Mouse (Mus musculus) stomach, embryonic 16.5 days (tissue): ENCODE data around the gene Shisa2. TPM values are rescaled to one million over a fixed set of nuclear protein-coding genes. Genes with fewer than 3 reads are reported as not detected.

ENCODE experiments used
- ATAC-seq: fragments of 200-750 bp; cut with Nextera tagmentation; 2 replicates; pipeline ENCODE4 v1.8.0; 2017; ENCODE audit warnings: moderate number of reproducible peaks, moderate TSS enrichment; ENCODE audit not compliant: insufficient read depth, low FRiP score
- H3K27ac ChIP-seq: fragments of 300-500 bp; sonication (generic); 2 replicates; pipeline ENCODE4 v1.5.1; 2014; ENCODE audit warnings: low read length
- H3K27me3 ChIP-seq: fragments of 300-500 bp; sonication (generic); 2 replicates; pipeline ENCODE4 v1.6.1; 2014; ENCODE audit warnings: low read length, control low read depth, mixed read lengths; ENCODE audit not compliant: control insufficient read depth, insufficient read depth
- H3K36me3 ChIP-seq: fragments of 300-500 bp; sonication (generic); 2 replicates; pipeline ENCODE4 v1.6.1; 2014; ENCODE audit warnings: low read length; ENCODE audit not compliant: control insufficient read depth, insufficient read depth
- H3K4me1 ChIP-seq: fragments of 300-500 bp; sonication (generic); 2 replicates; pipeline ENCODE4 v1.6.1; 2014; ENCODE audit warnings: low read length, control low read depth, mixed read lengths; ENCODE audit not compliant: control insufficient read depth, insufficient read depth
- H3K4me2 ChIP-seq: fragments of 300-500 bp; sonication (generic); 2 replicates; pipeline ENCODE4 v1.6.1; 2014; ENCODE audit warnings: low read depth, low read length, mixed read lengths
- H3K4me3 ChIP-seq: fragments of 300-500 bp; sonication (generic); replicated peaks from 2 replicates; pipeline ENCODE4 v1.5.1; 2014; ENCODE audit warnings: mild to moderate bottlenecking, low read length
- H3K9ac ChIP-seq: fragments of 300-500 bp; sonication (generic); 2 replicates; pipeline ENCODE4 v1.6.1; 2014; ENCODE audit warnings: low read length
- H3K9me3 ChIP-seq: fragments of 300-500 bp; sonication (generic); replicated peaks from 2 replicates; pipeline ENCODE4 v1.6.1; 2016; ENCODE audit warnings: low read length, control low read depth; ENCODE audit not compliant: control insufficient read depth
- WGBS: fragments of 180-500 bp; shearing (Covaris S2); extraction: QIAGEN DNeasy Blood & Tissue Kit; methylation state at CpG from one replicate; pipeline ENCODE4 v1.1.7; 2014; 5-methylcytosine and 5-hydroxymethylcytosine counted together
- polyA plus RNA-seq: library from polyadenylated mRNA; unstranded; fragments of >200 nt; fragmentation: Nextera tagmentation; extraction: Ambion mirVana; gene quantifications from 2 replicates; pipeline ENCODE4 v1.2.1, GENCODE M21; 2015

Gene Shisa2
- polyA plus RNA-seq, 1 experiment from 2014 or later, result 5.4 TPM

- 30% methylated on average over 8 of the region's 8 CpGs for WGBS
- Histone ChIP-seq H3K4me1 (peaks cover 7% of the 10 kb centered on the region; the same call in 1 of the 2 replicates), H3K9me3 (no peaks in the 10 kb centered on the region), H3K27me3 (peaks cover 8% of the 10 kb centered on the region; the same call in 1 of the 2 replicates), H3K9ac (peak overlapping the region; percentile 73), H3K4me3 (peak overlapping the region; percentile 64), H3K4me2 (peak overlapping the region; percentile 79), H3K36me3 (no peaks in the 10 kb centered on the region), H3K27ac (no peak overlapping the region)
- ATAC-seq, result no peak
These were observed 1.6 kb downstream of the Shisa2 start for GRCm38 (mm10) chr14:59626711-59627110.

DNA sequence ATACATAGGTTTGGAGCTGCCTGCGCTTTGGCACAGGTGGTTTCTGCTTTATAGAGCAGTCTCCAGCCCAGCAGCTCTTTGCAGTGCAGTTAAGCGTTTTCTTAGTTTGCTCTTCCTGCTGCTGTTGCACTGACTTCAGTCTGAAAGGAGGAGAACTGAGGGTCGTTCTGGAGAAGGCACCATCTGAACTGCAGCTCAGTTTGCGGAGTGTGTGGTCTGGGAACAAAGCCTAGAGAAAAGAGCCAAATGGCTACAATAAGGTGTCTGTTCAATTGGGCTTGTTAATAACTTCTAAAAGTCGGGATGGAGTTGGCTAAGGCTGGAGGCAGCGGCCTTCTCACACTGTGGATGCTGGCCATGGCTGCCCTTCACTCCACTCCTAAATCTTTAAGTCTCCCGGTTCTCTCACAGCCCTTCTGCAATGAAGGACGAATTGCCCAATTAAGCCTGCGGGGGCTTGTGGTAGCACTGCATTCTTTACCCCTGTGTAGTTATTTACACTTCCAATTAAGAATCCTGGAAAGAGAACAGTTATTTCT, 2.1 kb downstream of the Shisa2 start:
- H3K4me2 ChIP-seq, result peak overlapping the region; percentile 79
- H3K9ac ChIP-seq, result peak overlapping the region; percentile 56; the same call in 1 of the 2 replicates
- no peaks in the 10 kb centered on the region for H3K36me3 ChIP-seq
- peaks cover 7% of the 10 kb centered on the region; the same call in 1 of the 2 replicates for H3K4me1 ChIP-seq
- ATAC-seq, result no peak
- H3K27ac ChIP-seq, result no peak overlapping the region
- WGBS, result 39% methylated on average over 9 of the region's 9 CpGs
- H3K4me3 ChIP-seq, result peak overlapping the region; percentile 64
- peaks cover 7% of the 10 kb centered on the region; the same call in 1 of the 2 replicates for H3K27me3 ChIP-seq
- no peaks in the 10 kb centered on the region for H3K9me3 ChIP-seq

DNA sequence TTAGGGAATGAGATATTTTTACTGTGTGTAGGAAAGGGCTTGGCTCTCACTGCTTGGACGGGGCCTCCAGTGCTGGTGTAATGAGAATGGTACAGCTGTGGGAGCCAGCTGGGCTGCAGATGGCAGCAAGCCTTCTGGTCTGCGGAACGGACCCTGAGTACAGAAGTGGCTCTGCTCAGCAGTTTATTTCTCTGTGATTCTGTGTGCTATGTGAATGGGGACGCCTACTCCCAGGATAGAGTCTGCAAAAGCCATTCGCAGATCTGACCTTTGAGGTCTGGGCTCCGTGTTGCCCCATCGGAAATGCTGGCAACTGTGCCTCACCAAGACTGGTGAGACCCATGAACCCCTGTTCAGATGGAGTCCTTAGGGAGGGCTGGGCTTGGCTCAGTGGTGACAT, 2.7 kb downstream of the Shisa2 start:
- 0 out of 2 replicates have a peak, but pooled peaks cover 1% of the 10 kb centered on the region for H3K27me3 ChIP-seq
- no peak overlapping the region for H3K27ac ChIP-seq
- no peaks in the 10 kb centered on the region for H3K9me3 ChIP-seq
- H3K4me1 ChIP-seq, result peaks cover 7% of the 10 kb centered on the region; the same call in 1 of the 2 replicates
- 34% methylated on average over 7 of the region's 7 CpGs for WGBS
- 0 out of 2 replicates have a peak overlapping the region, but pooled peaks have one; percentile 36 for H3K9ac ChIP-seq
- peak overlapping the region; percentile 64 for H3K4me3 ChIP-seq
- ATAC-seq, result no peak
- peak overlapping the region; percentile 79 for H3K4me2 ChIP-seq
- H3K36me3 ChIP-seq, result no peaks in the 10 kb centered on the region

DNA sequence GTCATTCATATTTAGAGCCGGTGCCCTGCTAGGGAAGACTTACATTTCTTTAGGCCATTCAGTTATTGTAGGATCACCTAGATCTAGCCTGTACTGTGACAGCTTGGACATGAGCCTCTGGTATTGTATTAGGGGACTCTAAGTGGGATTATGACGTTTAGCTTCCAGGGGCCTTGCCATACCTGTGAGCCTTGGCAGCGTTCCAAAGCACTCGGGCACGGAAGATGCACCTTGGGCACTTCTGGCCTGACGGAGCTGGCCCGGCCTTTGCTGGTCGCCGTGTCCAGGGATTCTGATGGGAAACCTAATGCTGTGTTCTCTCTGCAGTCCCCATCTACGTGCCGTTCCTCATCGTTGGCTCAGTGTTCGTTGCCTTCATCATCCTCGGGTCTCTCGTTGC, 4.2 kb downstream of the Shisa2 start:
- no peak overlapping the region for H3K9ac ChIP-seq
- H3K36me3 ChIP-seq, result no peaks in the 10 kb centered on the region
- no peak overlapping the region for H3K4me3 ChIP-seq
- no peaks in the 10 kb centered on the region for H3K27me3 ChIP-seq
- no peaks in the 10 kb centered on the region for H3K9me3 ChIP-seq
- H3K4me2 ChIP-seq, result no peak overlapping the region
- no peak for ATAC-seq
- H3K4me1 ChIP-seq, result peaks cover 7% of the 10 kb centered on the region; the same call in 1 of the 2 replicates
- 91% methylated on average over 15 of the region's 15 CpGs for WGBS
- H3K27ac ChIP-seq, result no peak overlapping the region

DNA sequence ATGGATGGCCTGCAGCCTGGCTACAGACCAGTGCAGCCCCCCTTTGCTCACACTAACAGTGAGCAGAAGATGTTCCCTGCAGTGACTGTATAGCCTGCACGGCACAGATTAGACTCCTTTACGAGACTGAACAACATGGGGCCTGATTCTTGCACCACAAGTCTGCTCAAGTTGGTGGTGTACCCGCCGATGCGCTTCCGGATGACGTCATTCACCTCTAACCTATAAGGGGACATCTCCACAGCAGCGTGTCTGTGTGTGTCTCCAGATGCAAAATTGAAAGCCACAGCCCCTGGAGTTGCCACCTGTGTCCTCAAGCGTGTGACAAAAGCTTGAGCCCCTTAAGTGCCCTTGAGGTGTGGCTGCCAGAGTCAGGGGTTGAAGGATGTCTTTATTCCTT, 5.0 kb downstream of the Shisa2 start:
- H3K36me3 ChIP-seq, result no peaks in the 10 kb centered on the region
- H3K9me3 ChIP-seq, result no peaks in the 10 kb centered on the region
- no peak overlapping the region for H3K4me2 ChIP-seq
- H3K27ac ChIP-seq, result no peak overlapping the region
- H3K4me1 ChIP-seq, result peaks cover 7% of the 10 kb centered on the region; the same call in 1 of the 2 replicates
- no peak overlapping the region for H3K9ac ChIP-seq
- no peak for ATAC-seq
- no peaks in the 10 kb centered on the region for H3K27me3 ChIP-seq
- H3K4me3 ChIP-seq, result no peak overlapping the region
- 92% methylated on average over 9 of the region's 9 CpGs for WGBS

GRCm38 (mm10) chr14:59632067-59632466, 7.0 kb downstream of the Shisa2 start:
- Histone ChIP-seq H3K27me3 (no peaks in the 10 kb centered on the region), H3K9me3 (no peaks in the 10 kb centered on the region), H3K27ac (no peak overlapping the region), H3K4me1 (no peaks in the 10 kb centered on the region), H3K4me3 (no peak overlapping the region), H3K9ac (no peak overlapping the region), H3K36me3 (no peaks in the 10 kb centered on the region), H3K4me2 (no peak overlapping the region)
- no peak for ATAC-seq
- WGBS, result 88% methylated on average over 6 of the region's 6 CpGs

DNA sequence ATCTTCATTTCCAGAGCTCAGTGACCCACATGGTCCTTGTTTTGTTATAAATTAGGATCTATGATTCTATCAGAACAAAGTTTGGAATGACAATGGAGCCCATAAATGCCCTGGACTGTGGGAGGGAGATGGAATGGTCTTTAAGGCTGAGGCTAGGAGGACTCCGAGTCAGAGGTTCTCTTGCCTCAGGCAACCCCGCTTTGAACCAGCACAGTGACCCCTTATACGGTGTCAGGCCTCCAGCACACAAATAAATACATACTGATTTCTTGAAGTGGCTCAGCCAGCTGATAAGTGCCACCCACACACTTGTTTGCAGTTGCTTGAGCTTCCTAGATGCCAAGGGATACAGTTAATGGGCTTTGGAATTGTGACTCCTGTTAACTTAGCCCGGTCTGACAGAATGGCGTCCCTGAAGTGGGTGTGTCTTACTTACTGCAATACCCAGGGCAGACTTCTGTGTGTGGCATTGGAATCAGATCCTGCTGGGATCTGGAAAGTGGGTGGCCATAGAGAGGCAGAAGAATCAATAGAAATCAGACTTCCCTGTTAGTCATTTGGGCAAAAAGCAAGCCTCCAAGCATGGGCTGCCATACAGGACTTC, 8.3 kb downstream of the Shisa2 start:
- H3K27ac ChIP-seq, result no peak overlapping the region
- H3K36me3 ChIP-seq, result no peaks in the 10 kb centered on the region
- no peaks in the 10 kb centered on the region for H3K9me3 ChIP-seq
- WGBS, result 76% methylated on average over 5 of the region's 5 CpGs
- no peaks in the 10 kb centered on the region for H3K27me3 ChIP-seq
- H3K4me1 ChIP-seq, result no peaks in the 10 kb centered on the region
- H3K4me3 ChIP-seq, result no peak overlapping the region
- H3K9ac ChIP-seq, result no peak overlapping the region
- ATAC-seq, result no peak
- H3K4me2 ChIP-seq, result no peak overlapping the region

DNA sequence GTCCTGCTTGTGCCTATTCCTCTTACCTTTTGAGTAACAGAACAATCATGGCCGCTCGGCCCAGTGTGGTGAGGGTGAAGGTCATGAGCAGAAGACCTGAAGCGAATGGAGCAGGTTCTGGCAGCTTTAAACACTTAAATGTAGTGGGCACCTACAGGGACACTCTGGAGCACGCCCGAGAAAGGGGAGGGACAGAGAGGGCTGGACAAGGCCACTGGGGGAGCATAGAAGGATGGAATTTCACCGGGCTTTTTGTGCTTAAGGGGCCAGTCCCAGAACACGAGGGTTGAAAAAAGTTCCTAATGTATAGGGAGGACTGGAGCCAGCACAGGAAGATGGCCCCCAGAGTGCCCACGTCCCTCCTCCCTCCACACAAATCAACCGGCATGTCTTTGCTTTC, 8.9 kb downstream of the Shisa2 start:
- ATAC-seq, result no peak
- H3K27me3 ChIP-seq, result no peaks in the 10 kb centered on the region
- 82% methylated on average over 9 of the region's 9 CpGs for WGBS

GRCm38 (mm10) chr14:59638906-59639703, 14.0 kb downstream of the Shisa2 start:
- Histone ChIP-seq H3K4me2 (no peak overlapping the region), H3K4me1 (peaks cover 11% of the 10 kb centered on the region; the same call in 1 of the 2 replicates), H3K36me3 (no peaks in the 10 kb centered on the region), H3K27me3 (no peaks in the 10 kb centered on the region), H3K4me3 (no peak overlapping the region), H3K27ac (peak overlapping the region; percentile 17; the same call in 1 of the 2 replicates), H3K9ac (no peak overlapping the region), H3K9me3 (no peaks in the 10 kb centered on the region)
- peak; percentile 37; the same call in 1 of the 2 replicates for ATAC-seq
- 29% methylated on average over 7 of the region's 7 CpGs for WGBS

More for the DNA sequence above, 8.9 kb downstream of the Shisa2 start:
- H3K4me1 ChIP-seq, result no peaks in the 10 kb centered on the region; the same call in 1 of the 2 replicates
- H3K27ac ChIP-seq, result no peak overlapping the region
- H3K4me2 ChIP-seq, result no peak overlapping the region
- no peaks in the 10 kb centered on the region for H3K36me3 ChIP-seq
- H3K4me3 ChIP-seq, result no peak overlapping the region
- H3K9ac ChIP-seq, result no peak overlapping the region
- no peaks in the 10 kb centered on the region for H3K9me3 ChIP-seq
